Mouse (Mus musculus) skeletal muscle tissue, adult 2 months (tissue): Measurements from ENCODE around the gene Cdh5.

ENCODE experiments used
- DNase-seq: peaks from one replicate; pipeline ENCODE4 v3.0.0-alpha.2; 2012; ENCODE audit warnings: low read depth, low spot score

Cdh5 gene

GRCm38 (mm10) chr8:104134521-104134920 lies 33.1 kb downstream of the Cdh5 start:
- DNase-seq: no peak

DNA sequence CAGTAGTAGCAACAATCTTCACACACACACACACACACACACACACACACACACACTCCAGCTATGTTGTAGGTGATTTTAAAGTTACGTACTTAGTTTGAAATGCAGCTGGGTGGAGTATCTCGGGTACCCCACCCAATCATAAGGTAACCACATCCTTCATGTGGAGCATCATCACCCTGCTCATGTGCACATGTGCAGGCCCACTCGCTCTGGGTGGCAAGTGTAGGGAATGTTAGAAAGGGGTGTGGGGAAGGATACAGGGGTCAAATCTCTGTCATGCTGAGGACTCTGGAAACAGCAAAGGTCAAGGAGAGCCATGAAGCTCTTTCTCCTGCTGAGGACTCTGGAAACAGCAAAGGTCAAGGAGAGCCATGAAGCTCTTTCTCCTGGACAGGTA lies 34.9 kb downstream of the Cdh5 start:
- DNase-seq: no peak

- no peak for DNase-seq
Measured at GRCm38 (mm10) chr8:104137636-104138035, 36.2 kb downstream of the Cdh5 start.

DNA sequence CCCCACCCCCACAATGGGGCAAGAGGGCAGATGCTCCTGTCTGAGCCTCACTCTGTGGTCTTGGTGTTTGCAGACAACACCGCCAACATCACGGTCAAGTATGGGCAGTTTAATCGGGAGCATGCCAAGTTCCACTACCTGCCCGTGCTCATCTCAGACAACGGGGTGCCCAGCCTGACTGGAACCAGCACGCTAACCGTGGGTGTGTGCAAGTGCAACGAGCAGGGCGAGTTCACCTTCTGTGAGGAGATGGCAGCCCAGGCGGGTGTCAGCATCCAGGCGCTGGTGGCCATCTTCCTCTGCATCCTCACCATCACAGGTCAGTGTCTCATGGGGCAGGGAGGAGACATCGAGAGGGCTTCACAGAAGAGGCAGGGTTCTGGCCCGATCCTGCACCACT lies 39.2 kb downstream of the Cdh5 start:
- no peak for DNase-seq

- DNase-seq: no peak
Measured at GRCm38 (mm10) chr8:104142415-104142814, 41.0 kb downstream of the Cdh5 start.

DNA sequence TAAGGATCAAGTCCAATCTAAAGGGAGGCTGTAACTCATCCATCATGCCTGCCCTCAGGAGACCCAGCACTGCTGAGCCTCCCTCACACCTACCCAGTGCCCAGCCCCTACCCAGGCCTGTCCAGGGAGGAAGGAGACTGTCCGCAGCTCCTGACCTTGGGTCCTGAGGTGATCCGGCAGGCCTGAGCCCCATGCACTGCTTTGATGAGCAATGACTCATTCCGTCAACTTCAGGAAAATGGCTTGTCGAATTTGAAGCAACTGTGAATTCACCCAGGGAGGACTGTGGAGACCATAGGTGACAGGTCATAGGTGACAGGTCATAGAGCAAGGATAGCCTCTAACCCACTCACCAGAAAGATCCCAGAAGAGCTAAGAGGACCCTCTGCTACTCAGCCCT lies 42.0 kb downstream of the Cdh5 start:
- DNase-seq: no peak

GRCm38 (mm10) chr8:104144434-104145216 lies 43.2 kb downstream of the Cdh5 start:
- DNase-seq: no peak

- peak; percentile 50 for DNase-seq
Measured at GRCm38 (mm10) chr8:104145981-104146689, 44.7 kb downstream of the Cdh5 start.

GRCm38 (mm10) chr8:104146717-104147494 lies 45.5 kb downstream of the Cdh5 start:
- no peak for DNase-seq

DNA sequence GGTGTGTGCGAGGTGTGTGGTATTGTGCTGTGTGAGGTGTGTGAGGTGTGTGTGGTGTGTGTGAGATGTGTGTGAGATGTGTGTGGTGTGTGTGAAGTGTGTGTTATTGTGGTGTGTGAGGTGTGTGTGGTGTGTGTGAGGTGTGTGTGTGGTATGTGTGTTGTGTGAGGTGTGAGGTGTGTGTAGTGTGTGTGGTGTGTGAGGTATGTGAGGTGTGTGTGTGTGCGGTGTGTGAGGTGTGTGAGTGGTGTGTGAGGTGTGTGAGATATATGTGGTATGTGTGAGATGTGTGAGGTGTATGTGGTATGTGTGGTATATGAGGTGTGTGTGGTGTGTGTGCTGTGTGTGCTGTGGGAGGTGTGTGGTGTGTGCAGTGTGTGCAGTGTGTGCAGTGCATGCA lies 46.5 kb downstream of the Cdh5 start:
- no peak for DNase-seq

- no peak for DNase-seq
Measured at GRCm38 (mm10) chr8:104160731-104161130, 59.3 kb downstream of the Cdh5 start.

- DNase-seq: no peak
Measured at GRCm38 (mm10) chr8:104169461-104169860, 68.0 kb downstream of the Cdh5 start.

GRCm38 (mm10) chr8:104170118-104171049 lies 69.0 kb downstream of the Cdh5 start, which contains the start of gene Bean1:
Gene Bean1 (plus strand): TSS chr8:104170442.
- DNase-seq: no peak

DNA sequence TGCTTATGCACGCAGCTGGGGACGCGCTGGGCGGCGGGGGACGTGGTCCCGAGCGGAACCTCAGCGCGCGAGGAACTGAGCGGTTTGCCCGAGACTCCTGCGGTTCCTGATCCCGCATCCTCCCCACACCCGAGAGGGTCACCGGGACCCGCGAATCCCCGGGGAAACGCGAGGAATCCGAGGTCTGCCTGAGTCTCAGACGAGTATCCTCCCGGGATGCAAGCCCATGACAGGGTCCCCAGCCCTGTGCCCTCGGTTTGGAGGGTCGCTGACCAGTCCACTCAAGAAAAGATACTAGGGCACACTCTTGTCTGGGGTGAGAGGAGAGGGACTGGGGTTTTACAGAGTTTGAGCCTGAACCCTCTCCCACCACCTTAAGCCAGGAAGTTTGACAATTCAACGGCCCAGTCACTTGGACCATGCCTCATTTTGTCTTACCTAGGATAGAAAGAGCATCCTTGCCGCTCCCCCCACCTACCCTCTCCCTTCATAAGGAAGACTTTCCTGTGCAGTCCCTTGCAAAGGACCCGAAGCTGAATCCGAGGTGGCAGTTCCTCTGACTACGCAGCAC lies 69.7 kb downstream of the Cdh5 start:
- no peak for DNase-seq

DNA sequence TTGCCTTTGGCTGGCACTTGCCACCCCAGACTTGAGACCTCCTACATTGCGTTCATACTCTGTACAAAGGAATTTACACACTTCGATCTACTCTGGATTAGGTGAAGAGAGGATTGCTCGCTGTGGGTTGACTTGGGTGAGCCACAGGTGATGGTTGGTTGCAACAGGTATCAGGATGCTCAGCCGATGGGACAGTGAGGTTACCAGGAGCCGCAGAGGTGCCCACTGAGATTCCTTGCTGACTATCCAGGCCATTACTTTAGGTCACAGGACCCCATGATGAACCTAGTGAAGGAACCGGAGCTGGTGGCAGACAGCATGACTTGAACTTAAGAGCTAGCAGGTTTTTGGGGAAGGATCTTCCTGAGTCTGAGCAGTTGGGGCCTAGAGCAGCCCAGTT lies 71.0 kb downstream of the Cdh5 start:
- no peak for DNase-seq

GRCm38 (mm10) chr8:104175848-104176527 lies 74.6 kb downstream of the Cdh5 start:
- DNase-seq: no peak

DNA sequence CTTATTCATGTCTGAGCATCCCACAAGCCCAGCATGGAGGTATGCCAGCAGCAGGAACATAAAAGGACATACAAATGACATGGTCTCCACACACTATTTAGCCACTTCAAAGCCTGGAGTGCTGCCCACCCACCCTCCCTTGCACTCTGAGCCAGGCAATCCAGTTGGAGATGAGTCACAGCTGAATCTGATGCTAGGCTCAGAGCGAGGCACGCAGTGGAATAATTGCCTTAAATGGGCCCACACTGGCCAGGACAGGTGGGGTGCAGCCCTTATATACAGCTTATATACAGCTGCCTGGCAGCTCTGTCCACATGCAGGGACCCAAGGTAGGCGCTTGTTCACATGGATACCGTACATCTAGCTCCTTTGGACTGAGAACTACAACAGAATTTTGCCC lies 75.6 kb downstream of the Cdh5 start:
- DNase-seq: no peak

DNA sequence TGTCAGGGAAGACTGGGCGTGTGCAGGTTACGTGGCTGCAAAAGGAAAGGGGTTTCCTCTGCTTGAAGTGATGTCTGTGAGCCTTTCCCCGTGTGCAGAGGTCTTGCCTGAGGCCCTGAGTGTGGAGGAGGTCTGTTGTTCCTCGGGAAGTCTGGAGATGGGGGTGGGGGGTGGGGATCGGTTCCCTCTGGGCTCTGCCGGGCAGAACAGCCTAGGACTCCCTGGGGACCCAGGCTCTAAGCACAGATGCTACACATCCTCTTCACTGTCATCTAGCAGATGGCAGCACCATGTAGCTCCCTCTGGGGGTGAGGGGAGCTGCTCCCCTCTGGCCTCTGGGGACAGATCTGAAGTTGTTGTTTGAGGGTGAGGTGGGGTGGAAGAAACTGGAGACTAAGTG lies 83.5 kb downstream of the Cdh5 start:
- DNase-seq: no peak

DNA sequence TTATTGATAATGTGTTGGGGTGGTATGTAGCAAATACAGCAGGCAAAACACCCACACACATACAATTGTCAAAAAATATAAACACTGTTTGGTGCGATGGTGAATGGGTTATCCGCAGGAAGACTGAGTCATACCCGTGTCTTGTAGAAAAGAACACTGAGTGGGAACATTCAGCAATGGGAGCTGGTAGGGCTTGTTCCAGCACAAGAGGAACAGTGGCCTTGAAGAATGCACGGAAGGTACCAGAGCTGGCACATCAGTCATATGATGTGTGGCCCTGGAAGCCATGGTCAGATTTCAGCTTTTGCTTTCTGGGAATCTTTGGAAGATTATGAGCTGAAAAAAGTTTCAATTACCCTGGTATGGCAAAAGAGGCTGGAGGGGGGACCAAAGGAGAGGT lies 85.4 kb downstream of the Cdh5 start:
- no peak for DNase-seq

GRCm38 (mm10) chr8:104187622-104188021 lies 86.2 kb downstream of the Cdh5 start:
- DNase-seq: no peak
